Mouse (Mus musculus) bone marrow macrophage, adult 2 months (primary cell): ENCODE results near the gene D17H6S53E.

Experiments used
- CTCF ChIP-seq: IDR thresholded peaks from 2 replicates; pipeline ENCODE4 v1.5.1; 2012; ENCODE audit warnings: low read depth, mild to moderate bottlenecking, low read length, moderate library complexity
- POLR2A ChIP-seq: IDR thresholded peaks from 2 replicates; pipeline ENCODE4 v1.6.1; 2012; ENCODE audit warnings: mild to moderate bottlenecking, low read depth, low read length, borderline replicate concordance

DNA sequence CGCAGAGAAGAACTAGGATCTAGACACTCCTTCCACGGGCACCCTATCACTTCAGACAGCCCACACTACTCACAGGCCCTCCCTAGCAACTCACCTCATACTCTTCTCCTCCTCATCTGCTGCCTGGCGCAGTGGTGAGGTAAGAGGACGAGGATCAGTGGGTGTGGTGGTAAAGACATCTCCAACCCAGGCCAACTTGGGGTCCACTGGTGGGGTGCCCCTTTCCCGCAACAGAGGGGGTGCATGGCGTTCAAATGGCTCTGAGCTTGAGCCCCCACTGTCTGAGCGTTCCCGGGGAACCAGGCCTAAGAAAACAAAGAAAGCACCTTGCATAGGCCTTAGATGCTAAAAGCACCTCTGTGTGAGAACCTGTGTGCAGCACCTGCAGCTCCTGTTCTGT is 31.1 kb downstream of the D17H6S53E start:
- TF ChIP-seq CTCF, result no peak
- TF ChIP-seq POLR2A, result no peak
